Mouse (Mus musculus) thymus, adult 2 months (tissue): ENCODE data around the gene Rnf6. TPM values are rescaled to one million over a fixed set of nuclear protein-coding genes. Genes with fewer than 3 reads are reported as not detected.
"Not testable (repeated sequence)": the region's sequence is repeated elsewhere in the genome, so short reads cannot be mapped to it uniquely, and the experiment has no call there.

ENCODE experiments used
- DNase-seq: peaks from one replicate; pipeline ENCODE4 v3.0.0; 2021
- H3K27ac ChIP-seq: fragments of 200-500 bp; 2 replicates; pipeline ENCODE4 v1.5.1; 2012; ENCODE audit warnings: low read length, control low read depth; ENCODE audit not compliant: control insufficient read depth, insufficient read depth
- H3K27me3 ChIP-seq: fragments of 200-500 bp; 2 replicates; pipeline ENCODE4 v1.6.1; 2012; ENCODE audit warnings: mild to moderate bottlenecking, low read length, moderate library complexity, mixed read lengths; ENCODE audit not compliant: control insufficient read depth, insufficient read depth
- H3K36me3 ChIP-seq: fragments of 200-500 bp; 2 replicates; pipeline ENCODE4 v1.6.1; 2012; ENCODE audit warnings: mild to moderate bottlenecking, low read length, moderate library complexity; ENCODE audit not compliant: control insufficient read depth, insufficient read depth
- H3K4me1 ChIP-seq: fragments of 200-500 bp; replicated peaks from 2 replicates; pipeline ENCODE4 v1.6.1; 2012; ENCODE audit warnings: low read length; ENCODE audit not compliant: control insufficient read depth, insufficient read depth
- H3K4me3 ChIP-seq: fragments of 200-500 bp; 2 replicates; pipeline ENCODE4 v1.5.1; 2012; ENCODE audit warnings: mild to moderate bottlenecking, low read length, control low read depth, moderate library complexity; ENCODE audit not compliant: control insufficient read depth, insufficient read depth
- CTCF ChIP-seq: fragments of 200-500 bp; IDR thresholded peaks from 2 replicates; pipeline ENCODE4 v1.5.1; 2012; ENCODE audit warnings: mild to moderate bottlenecking, control low read depth, low read length, moderate library complexity, borderline replicate concordance; ENCODE audit not compliant: control insufficient read depth, poor library complexity, insufficient read depth; ENCODE audit errors: extremely low read depth
- POLR2A ChIP-seq: fragments of 200-500 bp; IDR thresholded peaks from 2 replicates; pipeline ENCODE4 v1.6.1; 2012; ENCODE audit warnings: mild to moderate bottlenecking, low read length, control low read depth, moderate library complexity; ENCODE audit not compliant: control insufficient read depth, poor library complexity, insufficient read depth; ENCODE audit errors: extremely low read depth
- WGBS: fragments of 180-500 bp; shearing (Covaris S2); methylation state at CpG from one replicate; pipeline ENCODE4 v1.1.7; 2018; 5-methylcytosine and 5-hydroxymethylcytosine counted together
- polyA plus RNA-seq: library from polyadenylated mRNA; depleted of rRNA; stranded (reverse); fragments of >200 nt; gene quantifications from 2 replicates; pipeline ENCODE4 v1.2.3, GENCODE M21; 2012

The Rnf6 gene
- polyA plus RNA-seq, 1 experiment = 28.9 TPM

DNA sequence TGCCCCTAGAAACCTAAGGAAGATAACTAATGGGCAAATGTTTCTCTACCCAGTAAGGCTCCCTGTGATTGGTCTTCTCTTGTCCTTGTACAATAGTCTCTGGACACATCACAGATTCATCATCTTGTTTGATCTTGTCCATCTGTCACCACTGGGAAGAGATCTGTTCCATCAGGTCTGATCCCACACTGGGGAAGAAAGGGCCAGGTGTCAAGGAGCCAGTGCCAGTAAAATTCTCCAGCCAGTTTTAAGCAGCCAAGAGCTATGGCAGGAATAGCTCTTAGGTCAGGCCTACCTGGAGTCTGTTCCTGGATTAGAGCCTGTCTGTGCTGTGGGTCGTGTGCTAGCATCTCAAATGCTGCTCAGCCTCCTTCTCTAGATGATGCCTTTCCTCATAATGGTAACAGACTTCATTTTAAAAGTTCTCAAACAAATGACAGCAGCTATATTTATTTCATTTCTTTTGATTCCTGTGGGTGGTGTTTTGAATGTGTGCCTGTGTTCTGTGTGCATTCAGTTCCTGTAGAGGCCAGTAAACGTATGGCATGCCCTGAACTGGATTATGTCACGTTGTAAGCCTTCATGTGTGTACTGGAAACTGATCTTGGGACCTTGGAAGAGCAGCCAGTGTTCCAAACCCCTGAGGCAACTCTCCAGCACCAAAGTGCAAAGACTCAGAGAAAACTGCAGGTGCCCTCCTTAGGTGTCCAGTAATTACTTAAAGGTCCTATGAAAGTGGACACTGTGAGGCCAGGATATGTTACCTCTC, 30.7 kb downstream of the Rnf6 start:
- H3K27ac ChIP-seq = no peak overlapping the region
- TF ChIP-seq POLR2A (no peak), CTCF (no peak)
- H3K4me3 ChIP-seq = no peak overlapping the region
- H3K4me1 ChIP-seq = no peaks in the 10 kb centered on the region
- DNase-seq = no peak
- no peaks in the 10 kb centered on the region for H3K36me3 ChIP-seq
- WGBS = 68% methylated on average over 3 of the region's 3 CpGs
- no peaks in the 10 kb centered on the region for H3K27me3 ChIP-seq

DNA sequence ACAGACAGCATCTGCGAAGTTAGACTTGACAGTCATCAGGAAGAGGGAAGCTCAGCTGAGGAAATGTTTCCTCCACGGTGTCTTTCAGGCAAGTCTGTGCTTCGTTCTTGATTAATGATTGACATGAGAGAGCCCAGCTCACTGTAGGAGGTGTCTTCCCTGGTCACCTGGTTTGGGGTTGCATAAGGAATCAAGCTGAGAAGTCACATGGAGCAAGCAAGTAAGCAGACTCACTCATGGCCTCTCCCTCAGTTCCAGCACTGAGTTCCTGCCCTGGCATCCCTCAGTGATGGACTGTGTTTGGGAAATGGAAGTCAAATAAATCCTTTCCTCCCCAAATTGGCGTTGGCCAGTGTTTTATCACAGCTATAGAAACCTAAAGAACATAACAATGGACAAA, 31.3 kb downstream of the Rnf6 start:
- Histone ChIP-seq H3K4me1 (no peaks in the 10 kb centered on the region), H3K4me3 (no peak overlapping the region), H3K36me3 (no peaks in the 10 kb centered on the region), H3K27me3 (no peaks in the 10 kb centered on the region), H3K27ac (no peak overlapping the region)
- 60% methylated on average over 4 of the region's 4 CpGs for WGBS
- no peak for TF ChIP-seq POLR2A
- no peak for TF ChIP-seq CTCF
- no peak for DNase-seq

DNA sequence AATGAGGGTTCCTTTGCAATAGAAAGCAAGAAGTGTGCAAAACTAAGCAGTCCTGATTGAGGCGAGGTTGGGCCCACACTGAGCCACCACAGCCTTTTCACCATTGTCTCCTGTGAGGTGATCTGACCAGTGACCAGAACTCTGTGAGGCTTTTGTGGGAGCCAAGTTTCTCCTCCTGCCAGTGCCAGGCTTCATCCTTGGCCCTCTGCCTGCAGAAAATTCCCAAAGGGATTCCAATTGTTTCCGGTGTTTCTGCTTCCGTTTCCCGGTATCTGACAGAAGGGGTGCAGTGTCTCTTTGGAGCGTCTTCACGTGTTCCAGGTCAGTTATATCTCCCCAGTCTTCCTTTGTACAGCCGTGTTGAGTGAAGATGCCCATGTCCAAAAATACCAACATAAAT, 32.6 kb downstream of the Rnf6 start:
- Histone ChIP-seq H3K36me3 (no peaks in the 10 kb centered on the region), H3K4me1 (no peaks in the 10 kb centered on the region), H3K4me3 (no peak overlapping the region), H3K27ac (no peak overlapping the region), H3K27me3 (no peaks in the 10 kb centered on the region)
- 96% methylated on average over 7 of the region's 7 CpGs for WGBS
- TF ChIP-seq CTCF (no peak), POLR2A (no peak)
- DNase-seq = no peak

DNA sequence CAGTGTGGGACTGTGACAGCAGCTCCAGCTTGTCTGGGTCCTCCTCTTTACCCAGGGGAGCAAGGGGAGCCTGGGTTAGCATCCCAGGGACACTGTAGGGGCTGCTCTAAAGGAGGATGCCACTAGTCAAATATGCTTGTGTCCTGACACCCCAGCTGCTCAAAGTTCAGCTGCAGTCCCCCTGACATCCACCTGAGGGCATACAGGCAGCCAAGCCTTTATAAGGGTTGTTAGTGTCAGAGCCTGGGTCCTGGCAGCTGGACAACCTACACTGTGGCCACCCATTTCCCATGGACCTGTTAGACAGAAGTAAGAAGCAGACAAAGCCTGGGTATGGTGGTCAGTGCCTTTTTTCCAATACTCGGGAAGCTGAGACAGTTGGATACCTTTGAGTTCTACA, 33.2 kb downstream of the Rnf6 start:
- H3K4me1 ChIP-seq = no peaks in the 10 kb centered on the region
- no peak overlapping the region for H3K4me3 ChIP-seq
- no peaks in the 10 kb centered on the region for H3K36me3 ChIP-seq
- WGBS = 93% methylated on average over 1 of the region's 1 CpGs
- no peak for DNase-seq
- no peak for TF ChIP-seq CTCF
- TF ChIP-seq POLR2A = no peak
- H3K27ac ChIP-seq = no peak overlapping the region
- no peaks in the 10 kb centered on the region for H3K27me3 ChIP-seq

DNA sequence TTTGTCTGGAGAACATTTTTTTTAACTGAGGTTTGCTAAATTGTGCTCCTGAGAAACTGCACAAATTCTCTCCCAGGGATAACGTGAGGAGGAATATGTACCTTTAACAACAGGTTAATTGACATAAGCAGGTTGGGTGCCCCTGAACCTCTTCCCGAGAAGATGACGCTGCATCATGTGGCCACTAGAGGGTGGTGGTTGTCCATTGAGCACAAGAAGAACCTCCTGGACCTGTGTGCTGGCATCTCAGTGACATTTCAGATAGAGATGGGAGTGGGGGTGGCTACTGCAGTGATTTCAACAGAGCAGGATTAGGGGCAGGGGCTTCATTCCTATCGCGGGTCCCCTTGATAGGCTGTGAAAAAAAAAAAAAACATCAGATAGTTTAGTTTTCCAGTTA, 33.9 kb downstream of the Rnf6 start:
- 25% methylated on average over 5 of the region's 5 CpGs for WGBS
- H3K4me1 ChIP-seq, H3K27ac ChIP-seq, H3K27me3 ChIP-seq, H3K4me3 ChIP-seq, H3K36me3 ChIP-seq: not testable (repeated sequence)
- peak; percentile 66 for DNase-seq

DNA sequence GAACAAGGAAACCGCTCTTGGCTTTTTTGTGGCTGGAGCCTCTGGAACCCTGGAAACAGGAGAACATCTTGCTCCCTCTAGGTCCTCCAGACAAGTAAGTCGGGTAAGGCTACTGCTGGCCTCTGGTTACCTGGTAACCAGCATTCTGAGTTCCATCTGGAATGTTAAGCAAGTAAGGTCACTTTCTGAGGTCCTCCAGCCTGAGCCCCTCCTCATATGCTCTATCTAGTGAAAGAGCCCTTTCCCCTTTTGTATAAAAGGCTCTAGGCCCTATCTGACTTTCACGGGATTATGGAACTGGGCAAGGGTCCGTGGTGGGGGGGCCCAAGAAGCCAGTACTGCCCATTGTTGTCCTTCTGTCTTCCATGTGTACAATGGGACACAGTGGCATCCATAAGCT, 36.2 kb downstream of the Rnf6 start, which contains the start of gene 1700001J03Rik:
Gene 1700001J03Rik (minus strand): TSS at position 101 of the 400 bp plus-strand sequence.
- not testable (repeated sequence) for H3K27me3 ChIP-seq, H3K4me1 ChIP-seq, H3K27ac ChIP-seq, DNase-seq, H3K36me3 ChIP-seq, H3K4me3 ChIP-seq
- 74% methylated on average over 4 of the region's 4 CpGs for WGBS

DNA sequence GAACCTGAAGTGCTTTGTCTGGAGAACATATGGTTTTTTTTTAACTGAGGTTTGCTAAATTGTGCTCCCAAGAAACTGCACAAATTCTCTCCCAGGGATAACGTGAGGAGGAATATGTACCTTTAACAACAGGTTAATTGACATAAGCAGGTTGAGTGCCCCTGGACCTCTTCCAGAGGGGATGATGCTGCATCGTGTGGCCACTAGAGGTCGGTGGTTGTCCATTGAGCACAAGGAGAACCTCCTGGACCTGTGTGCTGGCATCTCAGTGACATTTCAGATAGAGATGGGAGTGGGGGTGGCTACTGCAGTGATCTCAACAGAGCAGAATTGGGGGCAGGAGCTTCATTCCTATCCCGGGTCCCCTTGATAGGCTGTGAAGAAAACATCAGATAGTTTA, 48.6 kb downstream of the Rnf6 start:
- H3K4me1 ChIP-seq, H3K4me3 ChIP-seq, H3K27me3 ChIP-seq, H3K27ac ChIP-seq, H3K36me3 ChIP-seq, DNase-seq: not testable (repeated sequence)
- WGBS = 62% methylated on average over 4 of the region's 4 CpGs

DNA sequence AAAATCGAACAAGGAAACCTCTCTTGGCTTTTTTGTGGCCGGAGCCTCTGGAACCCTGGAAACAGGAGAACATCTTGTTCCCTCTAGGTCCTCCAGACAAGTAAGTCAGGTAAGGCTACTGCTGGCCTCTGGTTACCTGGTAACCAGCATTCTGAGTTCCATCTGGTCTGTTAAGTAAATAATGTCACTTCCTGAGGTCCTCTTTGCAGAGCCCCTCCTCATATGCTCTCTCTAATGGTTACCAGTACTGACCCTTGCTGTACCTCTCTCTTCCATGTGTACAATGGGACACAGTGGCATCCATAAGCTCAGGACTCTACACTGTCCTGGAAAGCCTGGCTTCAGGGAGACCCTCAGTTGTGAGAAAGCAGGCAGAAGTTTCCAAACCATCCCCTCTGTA, 50.7 kb downstream of the Rnf6 start, which contains the start of gene Gm6309:
Gene Gm6309 (minus strand): TSS at position 101 of the 400 bp plus-strand sequence.
- not testable (repeated sequence) for DNase-seq

DNA sequence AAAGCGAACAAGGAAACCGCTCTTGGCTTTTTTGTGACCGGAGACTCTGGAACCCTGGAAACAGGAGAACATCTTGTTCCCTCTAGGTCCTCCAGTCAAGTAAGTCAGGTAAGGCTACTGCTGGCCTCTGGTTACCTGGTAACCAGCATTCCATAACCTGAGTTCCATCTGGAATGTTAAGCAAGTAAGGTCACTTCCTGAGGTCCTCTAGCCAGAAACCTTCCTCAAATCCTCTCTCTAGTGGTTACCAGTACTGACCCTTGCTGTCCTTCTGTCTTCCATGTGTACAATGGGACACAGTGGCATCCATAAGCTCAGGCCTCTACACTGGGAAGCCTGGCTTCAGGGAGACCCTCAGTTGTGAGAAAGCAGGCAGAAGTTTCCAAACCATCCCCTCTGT, 60.9 kb downstream of the Rnf6 start, which contains the start of gene Gm5565:
Gene Gm5565 (minus strand): TSS at position 101 of the 400 bp plus-strand sequence.
- H3K27me3 ChIP-seq, DNase-seq, H3K36me3 ChIP-seq, H3K27ac ChIP-seq, H3K4me1 ChIP-seq, H3K4me3 ChIP-seq: not testable (repeated sequence)
- 94% methylated on average over 3 of the region's 3 CpGs for WGBS

More for the DNA sequence above, 50.7 kb downstream of the Rnf6 start, which contains the start of gene Gm6309:
- WGBS = 87% methylated on average over 2 of the region's 2 CpGs
- H3K4me3 ChIP-seq, H3K27me3 ChIP-seq, H3K27ac ChIP-seq, H3K36me3 ChIP-seq, H3K4me1 ChIP-seq: not testable (repeated sequence)
